Mouse (Mus musculus) heart, postnatal 36 days (tissue): ENCODE measurements at regions not wholly inside any gene's neighbourhood (a gene's known extent, or its start where the extent isn't known, plus 50 kb on each side); places are given as distances from the start of the nearest gene placed in this dataset.

Experiments used
- DNase-seq, 2 experiments: peaks; one replicate each; pipeline ENCODE4 v3.0.0; 2021 to 2022
- intact Hi-C: fragments of 180-260 bp; cut with DNase I; formaldehyde crosslinking; loops from one replicate; pipeline ENCODE4 v1.15.1; 2025

DNA sequence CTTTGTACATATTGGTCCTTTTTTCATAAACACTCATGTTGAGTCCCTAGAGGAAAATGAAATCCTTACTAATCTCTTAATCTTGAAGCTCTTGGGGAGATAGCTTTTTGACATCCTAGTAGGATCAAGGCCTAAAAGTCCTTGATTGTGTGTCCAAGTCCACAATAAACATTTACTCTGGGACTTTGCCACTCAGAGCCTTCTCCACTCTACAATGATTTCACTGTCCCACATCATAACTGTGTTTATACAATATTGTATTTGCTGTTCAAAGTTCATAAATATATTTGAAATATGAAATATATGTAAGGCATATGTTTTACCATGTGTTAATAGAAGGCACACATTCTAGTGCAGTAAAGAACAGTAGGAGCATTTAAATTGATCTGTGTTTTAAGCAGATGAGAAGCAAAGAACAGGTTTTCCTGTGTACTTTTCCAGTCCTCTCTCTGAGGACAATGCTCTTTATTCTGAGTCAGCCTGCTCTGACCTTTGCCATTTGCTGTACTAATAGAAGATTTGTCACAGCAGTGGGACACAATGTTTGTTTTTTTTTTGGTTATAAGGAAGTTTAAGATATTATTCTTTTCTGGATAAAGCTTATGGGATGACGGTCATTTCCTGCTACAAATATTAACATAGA, 130.7 kb upstream of the Gprin3 start:
- no peak for DNase-seq
- intact Hi-C loops, result no loop called here

- DNase-seq, result no peak
- intact Hi-C loops, result loop anchor here (5.0 kb wide), 1 partner anchor 910 kb away; no protein-coding TSS in a partner anchor
Measured at GRCm38 (mm10) chr6:59537025-59537424, 110.9 kb upstream of the Gprin3 start.

GRCm38 (mm10) chr6:59524940-59525265, 98.8 kb upstream of the Gprin3 start:
- intact Hi-C loops, result no loop called here
- DNase-seq, result no peak

DNA sequence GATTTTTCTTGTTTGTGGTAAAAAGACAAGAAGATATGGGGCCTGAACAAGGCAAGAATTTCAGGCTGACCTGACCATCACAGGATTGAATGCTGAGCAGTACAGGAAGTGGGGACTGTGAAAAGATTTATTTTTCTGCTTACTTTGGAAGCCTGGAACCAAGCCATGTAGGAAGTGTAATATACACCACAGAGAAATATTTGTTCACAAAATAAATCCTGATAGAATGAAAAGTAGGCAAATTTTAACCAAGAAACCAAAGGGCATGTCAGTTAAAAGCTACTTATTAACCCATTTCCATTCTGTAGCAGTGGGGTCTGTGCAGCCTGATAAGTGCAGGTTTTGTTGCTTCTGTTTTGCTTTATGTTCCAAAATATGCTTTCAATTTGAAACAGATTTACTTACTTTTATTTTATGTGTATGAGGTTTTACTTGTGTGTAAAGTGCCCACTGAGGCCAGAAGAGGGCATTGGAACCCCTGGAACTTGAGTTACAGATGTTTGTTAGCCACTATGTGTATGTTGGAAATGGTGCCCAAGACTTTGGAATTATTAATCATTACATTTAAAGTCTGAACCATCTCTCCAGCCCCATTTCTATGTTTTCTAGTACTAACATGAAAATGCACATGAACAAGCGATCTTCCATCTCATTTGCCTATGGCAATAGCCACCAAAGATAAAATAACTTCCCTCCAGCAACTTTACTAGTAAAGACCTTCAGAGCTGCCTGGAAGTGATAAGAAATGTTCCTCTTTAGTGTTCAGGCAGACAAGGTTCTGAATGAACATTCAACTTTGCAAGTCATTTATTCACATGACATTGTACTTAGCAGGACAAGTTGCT, 98.2 kb upstream of the Gprin3 start:
- no peak for DNase-seq
- intact Hi-C loops, result no loop called here

GRCm38 (mm10) chr6:59522960-59523359, 96.9 kb upstream of the Gprin3 start:
- intact Hi-C loops, result no loop called here
- no peak for DNase-seq

DNA sequence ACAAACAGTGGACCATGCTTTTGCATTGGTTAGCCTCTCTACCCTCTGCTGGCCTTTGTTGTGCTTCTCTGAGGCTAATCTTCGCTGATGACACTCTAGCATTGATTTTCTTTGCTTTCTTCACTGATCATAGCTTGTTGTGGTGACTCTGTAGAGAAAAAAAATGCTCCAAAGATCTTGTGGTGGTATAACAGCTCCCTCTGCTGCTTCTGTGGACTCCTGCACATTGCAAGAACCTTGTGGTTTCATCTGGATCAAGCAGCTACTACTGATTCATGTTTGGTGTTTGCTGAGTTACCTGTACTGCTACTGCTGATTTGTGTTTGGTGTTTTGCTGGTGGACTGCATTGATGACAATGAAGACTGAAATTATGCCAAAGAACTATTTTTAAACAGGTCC, 74.7 kb upstream of the Gprin3 start:
- DNase-seq, result no peak
- intact Hi-C loops, result no loop called here

- no peak for DNase-seq
- intact Hi-C loops, result no loop called here
Measured at GRCm38 (mm10) chr6:59498800-59499199, 72.7 kb upstream of the Gprin3 start.

GRCm38 (mm10) chr6:59498079-59498478, 72.0 kb upstream of the Gprin3 start:
- peak; percentile 42 to 65 for DNase-seq
- intact Hi-C loops, result no loop called here

DNA sequence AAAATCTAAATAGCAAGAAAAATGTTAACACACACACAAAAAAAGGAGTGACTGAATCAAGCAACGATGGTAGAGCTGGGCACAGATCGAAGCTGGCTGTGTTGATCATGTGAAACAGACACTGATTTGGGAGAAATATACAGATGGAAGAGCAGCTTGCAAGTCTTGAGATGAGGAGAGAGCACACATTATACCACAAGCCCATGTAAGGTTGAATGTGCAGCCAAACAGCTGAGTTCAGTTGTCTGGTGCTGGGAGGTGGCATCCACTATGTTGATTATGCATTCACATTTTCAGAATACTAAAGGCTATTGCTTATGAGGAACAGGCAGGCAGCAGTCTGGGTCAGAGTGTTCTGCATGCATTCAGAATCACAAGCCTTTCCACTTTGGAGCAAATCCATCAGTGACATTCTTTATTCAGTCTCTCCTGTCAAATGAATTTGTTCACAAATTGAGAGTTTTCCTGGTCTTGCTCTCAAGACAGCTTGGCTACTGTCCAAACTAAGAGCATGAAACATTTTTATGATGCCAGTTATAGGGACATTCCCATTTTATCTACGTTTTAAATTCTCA, 63.0 kb upstream of the Gprin3 start:
- DNase-seq, result no peak
- intact Hi-C loops, result no loop called here

DNA sequence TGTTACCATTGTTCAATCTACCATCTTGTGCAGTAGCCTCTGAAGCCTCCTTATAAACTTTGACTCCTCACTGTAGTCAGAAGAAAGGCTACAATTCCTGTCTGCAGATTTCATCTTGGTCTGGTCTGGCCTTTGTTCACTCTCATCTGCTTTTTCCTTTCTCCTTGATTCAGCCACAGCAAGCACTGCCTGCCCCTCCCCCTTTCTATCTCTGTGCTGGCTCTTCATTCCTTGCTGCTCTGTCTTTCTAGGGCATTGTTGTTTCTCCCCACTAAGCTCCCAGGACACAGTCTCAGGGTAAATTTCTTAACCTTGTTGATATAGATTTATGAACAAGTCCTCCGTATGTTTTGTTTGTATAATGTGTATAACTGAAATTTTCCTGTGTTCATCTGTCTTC, 62.3 kb upstream of the Gprin3 start:
- DNase-seq, result no peak
- intact Hi-C loops, result no loop called here

DNA sequence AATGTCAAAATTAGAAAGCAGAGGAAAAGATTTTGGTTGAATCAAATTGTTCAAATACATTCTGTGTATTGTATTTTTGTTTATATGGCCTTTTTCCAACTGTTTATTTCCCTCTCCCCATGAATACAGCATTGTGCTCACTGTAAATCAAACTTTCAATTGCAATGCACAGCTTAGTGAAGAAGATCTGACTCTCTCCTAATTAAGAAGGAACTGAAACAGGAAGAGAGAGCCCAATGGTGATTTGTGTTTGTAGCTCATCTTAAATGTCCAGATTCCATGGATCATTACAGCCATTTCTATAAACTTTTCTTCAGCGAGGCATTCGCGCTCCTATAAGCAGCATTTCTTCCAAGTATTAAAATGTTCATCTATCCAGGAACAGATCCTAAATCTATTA, 57.9 kb upstream of the Gprin3 start:
- DNase-seq, result no peak
- intact Hi-C loops, result no loop called here

DNA sequence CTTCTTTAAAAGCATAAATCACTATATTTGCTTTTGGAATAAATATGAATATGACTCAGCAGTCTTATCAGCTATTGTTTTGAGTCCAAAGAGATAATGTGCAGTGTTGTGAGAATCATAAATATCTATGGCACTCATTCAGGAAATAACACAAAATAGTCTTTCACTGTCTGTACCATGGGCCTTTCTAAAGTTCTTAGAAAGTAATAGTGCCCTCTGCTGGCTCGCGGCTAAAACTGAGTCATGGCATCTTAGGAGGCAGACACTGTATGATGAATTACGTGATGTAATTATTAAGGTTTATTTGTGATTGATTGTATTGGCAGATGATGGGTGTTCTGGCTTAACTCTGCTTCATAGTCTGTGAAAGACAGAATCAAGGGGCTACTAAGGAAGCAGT, 57.5 kb upstream of the Gprin3 start:
- intact Hi-C loops, result loop anchor here (1.0 kb wide), 1 partner anchor 234 kb away; no protein-coding TSS in a partner anchor
- DNase-seq, result peak; percentile 12 to 30
